Mouse (Mus musculus): Measurements from ENCODE around the gene Gm42906.

DNA sequence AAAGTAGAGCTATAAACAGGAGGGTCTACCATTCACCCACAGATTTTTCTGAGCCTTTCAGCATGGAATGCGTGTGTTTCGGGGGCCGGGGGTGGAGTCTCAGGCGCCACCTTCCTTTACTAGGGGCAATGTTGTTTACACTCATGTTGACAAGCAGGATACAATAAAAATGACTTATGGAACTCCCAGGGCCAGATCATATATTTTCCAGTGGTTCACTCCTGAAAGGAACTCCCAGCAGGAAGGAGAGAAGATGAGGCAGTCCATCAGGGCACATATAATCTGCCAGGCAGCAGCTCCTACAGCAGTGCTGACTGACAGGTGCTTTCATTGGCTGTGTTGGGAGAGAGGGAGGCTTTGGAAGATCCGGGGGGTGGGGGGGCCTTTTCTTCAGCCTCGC, 260.3 kb downstream of the Gm42906 start:
- TF ChIP-seq CTCF (IDR thresholded peaks at IDR 0.05; ENCODE audit: low read depth, low read length) (no peak), POLR2A (IDR thresholded peaks at IDR 0.05; ENCODE audit: insufficient read depth, low read length) (no peak)
